In genomic region chr3:101690779-101691178, GRCm38 (mm10) we compare ENCODE assay signal across 22 mouse cellular contexts.
"Had no signal": no experiment of that assay in that cellular context is flagged by ENCODE, and none has a peak within 500 bp of the region (broad histone marks: within the 10 kb centered on the region; RNA-seq: fewer than 3 reads in every experiment).

No protein-coding gene starts in this region.

- DNase-seq: gastrocnemius, postnatal 14 days; heart, adult 11 months; heart, adult 2 months; heart, postnatal 14 days; heart, postnatal 36 days; kidney, adult 11 months; kidney, adult 2 months; kidney, adult 9 months; kidney, postnatal 14 days; kidney, postnatal 36 days; left cerebral cortex, postnatal 4 days had no signal

- H3K4me3 ChIP-seq: heart, adult 2 months; heart, embryonic 13.5 days; heart, embryonic 15.5 days; hindbrain, embryonic 13.5 days; hindbrain, embryonic 15.5 days; kidney, embryonic 15.5 days; limb, embryonic 13.5 days; limb, embryonic 15.5 days; liver, embryonic 12.5 days had no signal

- H3K27ac ChIP-seq: heart, adult 2 months; heart, embryonic 13.5 days; heart, embryonic 15.5 days; hindbrain, embryonic 13.5 days; hindbrain, embryonic 15.5 days; hindbrain, postnatal 0 days; kidney, embryonic 15.5 days; kidney, postnatal 0 days; limb, embryonic 13.5 days; limb, embryonic 15.5 days; liver, embryonic 12.5 days; liver, embryonic 14.5 days had no signal
